Mouse (Mus musculus): Measurements from ENCODE around the gene Tmem45a2. TPM values are rescaled to one million over a fixed set of nuclear protein-coding genes. Genes with fewer than 3 reads are reported as not detected.

The Tmem45a2 gene
- not detected in 2 replicates for polyA plus RNA-seq (2014; fragmentation: Nextera tagmentation; extraction: Ambion mirVana)

GRCm38 (mm10) chr16:57071132-57071639 is at the start of gene Tmem45a2:
Gene Tmem45a2 (minus strand): TSS chr16:57071372.
- no peaks in the 10 kb centered on the region for H3K4me1 ChIP-seq (ENCODE audit: control insufficient read depth, insufficient read depth, low read length)
- no peak within 1 kb of the TSS for H3K4me3 ChIP-seq (replicated peaks; ENCODE audit: low read depth, low read length)
- no peak within 1 kb of the TSS for H3K9ac ChIP-seq (replicated peaks; ENCODE audit: low read length)
- no peaks in the 10 kb centered on the region for H3K36me3 ChIP-seq (ENCODE audit: control insufficient read depth, insufficient read depth, low read length)
- H3K9me3 ChIP-seq (ENCODE audit: control insufficient read depth, low read length): no peaks in the 10 kb centered on the region
- H3K4me2 ChIP-seq (ENCODE audit: low read length): no peak within 1 kb of the TSS
- H3K27me3 ChIP-seq (ENCODE audit: control insufficient read depth, insufficient read depth, low read length): no peaks in the 10 kb centered on the region
- ATAC-seq (ENCODE audit: low FRiP score, low TSS enrichment) (no peak), DNase-seq (no peak)
- WGBS: 94% methylated on average over 5 of the region's 5 CpGs
- H3K27ac ChIP-seq (replicated peaks; ENCODE audit: low read depth, low read length): no peak within 1 kb of the TSS

- no peaks in the 10 kb centered on the region for H3K9me3 ChIP-seq (ENCODE audit: control insufficient read depth, low read length)
Observed at GRCm38 (mm10) chr16:57117562-57117961, 46.4 kb upstream of the Tmem45a2 start.

GRCm38 (mm10) chr16:57116066-57116465 is 44.9 kb upstream of the Tmem45a2 start:
- Histone ChIP-seq H3K9ac (replicated peaks; ENCODE audit: low read length) (no peak overlapping the region), H3K27me3 (ENCODE audit: control insufficient read depth, insufficient read depth, low read length) (no peaks in the 10 kb centered on the region), H3K4me1 (ENCODE audit: control insufficient read depth, insufficient read depth, low read length) (no peaks in the 10 kb centered on the region), H3K4me3 (replicated peaks; ENCODE audit: low read depth, low read length) (no peak overlapping the region), H3K27ac (replicated peaks; ENCODE audit: low read depth, low read length) (no peak overlapping the region), H3K9me3 (ENCODE audit: control insufficient read depth, low read length) (no peaks in the 10 kb centered on the region), H3K4me2 (ENCODE audit: low read length) (no peak overlapping the region), H3K36me3 (ENCODE audit: control insufficient read depth, insufficient read depth, low read length) (no peaks in the 10 kb centered on the region)
- ATAC-seq (ENCODE audit: low FRiP score, low TSS enrichment) (no peak), DNase-seq (peak; percentile 52)

More at GRCm38 (mm10) chr16:57117562-57117961, 46.4 kb upstream of the Tmem45a2 start:
- H3K36me3 ChIP-seq (ENCODE audit: control insufficient read depth, insufficient read depth, low read length): no peaks in the 10 kb centered on the region
- no peak overlapping the region for H3K9ac ChIP-seq (replicated peaks; ENCODE audit: low read length)
- WGBS: 74% methylated on average over 2 of the region's 2 CpGs
- no peak for DNase-seq
- no peak overlapping the region for H3K4me2 ChIP-seq (ENCODE audit: low read length)
- ATAC-seq (ENCODE audit: low FRiP score, low TSS enrichment): no peak
- no peaks in the 10 kb centered on the region for H3K27me3 ChIP-seq (ENCODE audit: control insufficient read depth, insufficient read depth, low read length)
- H3K4me1 ChIP-seq (ENCODE audit: control insufficient read depth, insufficient read depth, low read length): peaks cover 3% of the 10 kb centered on the region
- no peak overlapping the region for H3K27ac ChIP-seq (replicated peaks; ENCODE audit: low read depth, low read length)
- H3K4me3 ChIP-seq (replicated peaks; ENCODE audit: low read depth, low read length): no peak overlapping the region

GRCm38 (mm10) chr16:57106185-57106960 is 35.2 kb upstream of the Tmem45a2 start:
- Histone ChIP-seq H3K4me2 (ENCODE audit: low read length) (no peak overlapping the region), H3K27ac (replicated peaks; ENCODE audit: low read depth, low read length) (no peak overlapping the region), H3K9ac (replicated peaks; ENCODE audit: low read length) (no peak overlapping the region), H3K9me3 (ENCODE audit: control insufficient read depth, low read length) (no peaks in the 10 kb centered on the region), H3K4me1 (ENCODE audit: control insufficient read depth, insufficient read depth, low read length) (no peaks in the 10 kb centered on the region), H3K36me3 (ENCODE audit: control insufficient read depth, insufficient read depth, low read length) (no peaks in the 10 kb centered on the region), H3K27me3 (ENCODE audit: control insufficient read depth, insufficient read depth, low read length) (no peaks in the 10 kb centered on the region), H3K4me3 (replicated peaks; ENCODE audit: low read depth, low read length) (no peak overlapping the region)
- ATAC-seq (ENCODE audit: low FRiP score, low TSS enrichment) (no peak), DNase-seq (no peak)
- WGBS: 82% methylated on average over 5 of the region's 5 CpGs

- 98% methylated on average over 1 of the region's 1 CpGs for WGBS
- H3K9me3 ChIP-seq (ENCODE audit: control insufficient read depth, low read length): no peaks in the 10 kb centered on the region
Observed at GRCm38 (mm10) chr16:57101174-57101573, 30.0 kb upstream of the Tmem45a2 start.

GRCm38 (mm10) chr16:57099572-57100237 is 28.5 kb upstream of the Tmem45a2 start:
- 81% methylated on average over 5 of the region's 5 CpGs for WGBS
- no peaks in the 10 kb centered on the region for H3K27me3 ChIP-seq (ENCODE audit: control insufficient read depth, insufficient read depth, low read length)

More at GRCm38 (mm10) chr16:57101174-57101573, 30.0 kb upstream of the Tmem45a2 start:
- no peak overlapping the region for H3K9ac ChIP-seq (replicated peaks; ENCODE audit: low read length)
- no peaks in the 10 kb centered on the region for H3K27me3 ChIP-seq (ENCODE audit: control insufficient read depth, insufficient read depth, low read length)
- ATAC-seq (ENCODE audit: low FRiP score, low TSS enrichment) (no peak), DNase-seq (no peak)
- no peak overlapping the region for H3K27ac ChIP-seq (replicated peaks; ENCODE audit: low read depth, low read length)
- no peak overlapping the region for H3K4me2 ChIP-seq (ENCODE audit: low read length)
- no peak overlapping the region for H3K4me3 ChIP-seq (replicated peaks; ENCODE audit: low read depth, low read length)
- no peaks in the 10 kb centered on the region for H3K36me3 ChIP-seq (ENCODE audit: control insufficient read depth, insufficient read depth, low read length)
- no peaks in the 10 kb centered on the region for H3K4me1 ChIP-seq (ENCODE audit: control insufficient read depth, insufficient read depth, low read length)

GRCm38 (mm10) chr16:57098468-57099144 is 27.4 kb upstream of the Tmem45a2 start:
- Histone ChIP-seq H3K4me3 (replicated peaks; ENCODE audit: low read depth, low read length) (no peak overlapping the region), H3K9ac (replicated peaks; ENCODE audit: low read length) (no peak overlapping the region), H3K27me3 (ENCODE audit: control insufficient read depth, insufficient read depth, low read length) (no peaks in the 10 kb centered on the region), H3K27ac (replicated peaks; ENCODE audit: low read depth, low read length) (no peak overlapping the region), H3K4me2 (ENCODE audit: low read length) (no peak overlapping the region), H3K9me3 (ENCODE audit: control insufficient read depth, low read length) (no peaks in the 10 kb centered on the region), H3K36me3 (ENCODE audit: control insufficient read depth, insufficient read depth, low read length) (no peaks in the 10 kb centered on the region), H3K4me1 (ENCODE audit: control insufficient read depth, insufficient read depth, low read length) (no peaks in the 10 kb centered on the region)
- ATAC-seq (ENCODE audit: low FRiP score, low TSS enrichment) (peak; percentile 27; the same call in 1 of the 2 replicates), DNase-seq (no peak)
- 71% methylated on average over 7 of the region's 7 CpGs for WGBS

More at GRCm38 (mm10) chr16:57099572-57100237, 28.5 kb upstream of the Tmem45a2 start:
- H3K27ac ChIP-seq (replicated peaks; ENCODE audit: low read depth, low read length): no peak overlapping the region
- no peaks in the 10 kb centered on the region for H3K4me1 ChIP-seq (ENCODE audit: control insufficient read depth, insufficient read depth, low read length)
- H3K36me3 ChIP-seq (ENCODE audit: control insufficient read depth, insufficient read depth, low read length): no peaks in the 10 kb centered on the region
- H3K9me3 ChIP-seq (ENCODE audit: control insufficient read depth, low read length): no peaks in the 10 kb centered on the region
- H3K9ac ChIP-seq (replicated peaks; ENCODE audit: low read length): no peak overlapping the region
- DNase-seq (no peak), ATAC-seq (ENCODE audit: low FRiP score, low TSS enrichment) (no peak)
- no peak overlapping the region for H3K4me3 ChIP-seq (replicated peaks; ENCODE audit: low read depth, low read length)
- no peak overlapping the region for H3K4me2 ChIP-seq (ENCODE audit: low read length)

- Histone ChIP-seq H3K4me1 (ENCODE audit: control insufficient read depth, insufficient read depth, low read length) (no peaks in the 10 kb centered on the region), H3K4me3 (replicated peaks; ENCODE audit: low read depth, low read length) (no peak overlapping the region), H3K9me3 (ENCODE audit: control insufficient read depth, low read length) (no peaks in the 10 kb centered on the region), H3K4me2 (ENCODE audit: low read length) (no peak overlapping the region), H3K9ac (replicated peaks; ENCODE audit: low read length) (no peak overlapping the region), H3K36me3 (ENCODE audit: control insufficient read depth, insufficient read depth, low read length) (no peaks in the 10 kb centered on the region), H3K27ac (replicated peaks; ENCODE audit: low read depth, low read length) (no peak overlapping the region), H3K27me3 (ENCODE audit: control insufficient read depth, insufficient read depth, low read length) (no peaks in the 10 kb centered on the region)
- DNase-seq (no peak), ATAC-seq (ENCODE audit: low FRiP score, low TSS enrichment) (no peak)
- 72% methylated on average over 6 of the region's 6 CpGs for WGBS
Observed at GRCm38 (mm10) chr16:57092911-57093605, 21.9 kb upstream of the Tmem45a2 start.
